In the genomic region with DNA sequence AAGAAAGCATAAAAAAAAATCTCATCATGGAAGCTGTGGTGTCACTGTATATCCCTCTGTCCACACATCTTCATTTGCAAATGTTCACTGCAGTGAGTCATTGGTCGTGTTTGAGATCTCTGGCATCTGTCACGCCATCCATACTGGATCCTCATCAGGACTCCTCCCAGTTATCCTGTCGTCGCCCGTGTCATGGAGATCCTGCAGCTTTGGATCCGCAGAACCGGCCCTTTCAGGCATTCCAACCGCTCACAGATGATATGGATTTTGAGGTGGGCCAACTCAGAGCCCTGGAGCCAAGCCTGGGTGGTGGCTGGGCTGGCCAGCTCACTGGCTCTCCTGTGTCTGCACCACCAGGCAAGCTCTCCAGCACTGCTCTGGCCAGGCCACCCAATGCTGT, we compare ENCODE assay signal across 21 mouse cellular contexts.
DNase-seq lines count a peak whose midpoint lies in the region; ATAC-seq lines count a peak whose summit lies in the region.
"Had no signal": no experiment of that assay in that cellular context is flagged by ENCODE, and none has a peak within 500 bp of the region (broad histone marks: within the 10 kb centered on the region; RNA-seq: fewer than 3 reads in every experiment).

No protein-coding gene starts in this region.

- peaks cover 13% of the 10 kb centered on the region for H3K4me1 ChIP-seq in hindbrain, embryonic 10.5 days (replicated peaks)
- H3K4me1 ChIP-seq in hindbrain, embryonic 13.5 days (replicated peaks) = peaks cover 12% of the 10 kb centered on the region; the same call in 1 of the 2 replicates
- H3K4me1 ChIP-seq in lung, embryonic 16.5 days (replicated peaks; ENCODE audit: control insufficient read depth, insufficient read depth, low read length) = peaks cover 6% of the 10 kb centered on the region; the same call in 1 of the 2 replicates
- H3K4me1 ChIP-seq in midbrain, embryonic 15.5 days = peaks cover 8% of the 10 kb centered on the region

- no peaks in the 10 kb centered on the region for H3K36me3 ChIP-seq in hindbrain, embryonic 10.5 days
- H3K36me3 ChIP-seq in hindbrain, embryonic 13.5 days = no peaks in the 10 kb centered on the region
- no peaks in the 10 kb centered on the region for H3K36me3 ChIP-seq in lung, embryonic 16.5 days (ENCODE audit: control insufficient read depth, insufficient read depth, low read length)
- no peaks in the 10 kb centered on the region for H3K36me3 ChIP-seq in midbrain, embryonic 15.5 days (replicated peaks)
- H3K36me3 ChIP-seq: embryonic facial prominence, embryonic 15.5 days; G1E; heart, embryonic 12.5 days; intestine, embryonic 15.5 days had no signal

- WGBS in hindbrain, embryonic 10.5 days = 76% methylated on average over 8 of the region's 8 CpGs
- 75% methylated on average over 8 of the region's 8 CpGs for WGBS in hindbrain, embryonic 13.5 days
- WGBS in lung, embryonic 16.5 days = 40% methylated on average over 8 of the region's 8 CpGs
- WGBS in midbrain, embryonic 15.5 days = 71% methylated on average over 8 of the region's 8 CpGs

- peaks cover 46% of the 10 kb centered on the region for H3K27me3 ChIP-seq in hindbrain, embryonic 10.5 days (ENCODE audit: insufficient read depth, poor library complexity, severe bottlenecking)
- peaks cover 33% of the 10 kb centered on the region for H3K27me3 ChIP-seq in hindbrain, embryonic 13.5 days
- H3K27me3 ChIP-seq in lung, embryonic 16.5 days (ENCODE audit: control insufficient read depth, insufficient read depth, low read depth, low read length) = peaks cover 4% of the 10 kb centered on the region
- H3K27me3 ChIP-seq in midbrain, embryonic 15.5 days (replicated peaks) = 0 out of 2 replicates have a peak, but pooled peaks cover 5% of the 10 kb centered on the region
- H3K27me3 ChIP-seq: intestine, embryonic 15.5 days had no signal

- ATAC-seq in hindbrain, embryonic 13.5 days (ENCODE audit: low FRiP score) = no peak
- peak; percentile 70 for ATAC-seq in lung, embryonic 16.5 days (ENCODE audit: low read depth)
- ATAC-seq in midbrain, embryonic 15.5 days (replicated peaks) = no peak
- ATAC-seq: CD4-positive, CD25-positive, alpha-beta regulatory T cell, adult 4 months; forebrain, embryonic 16.5 days; intestine, embryonic 15.5 days had no signal

- no peak overlapping the region for H3K9ac ChIP-seq in hindbrain, embryonic 13.5 days
- H3K9ac ChIP-seq in lung, embryonic 16.5 days (ENCODE audit: low read length) = no peak overlapping the region
- no peak overlapping the region for H3K9ac ChIP-seq in midbrain, embryonic 15.5 days
- H3K9ac ChIP-seq: embryonic facial prominence, embryonic 15.5 days; heart, embryonic 12.5 days; intestine, embryonic 15.5 days had no signal

- peak overlapping the region; percentile 35 for H3K27ac ChIP-seq in hindbrain, embryonic 10.5 days
- H3K27ac ChIP-seq in hindbrain, embryonic 13.5 days = no peak overlapping the region
- H3K27ac ChIP-seq in lung, embryonic 16.5 days (ENCODE audit: low read length) = no peak overlapping the region
- no peak overlapping the region for H3K27ac ChIP-seq in midbrain, embryonic 15.5 days
- H3K27ac ChIP-seq: embryonic facial prominence, embryonic 15.5 days; intestine, embryonic 15.5 days had no signal

- no peaks in the 10 kb centered on the region for H3K9me3 ChIP-seq in hindbrain, embryonic 10.5 days
- no peaks in the 10 kb centered on the region for H3K9me3 ChIP-seq in hindbrain, embryonic 13.5 days
- no peaks in the 10 kb centered on the region for H3K9me3 ChIP-seq in lung, embryonic 16.5 days (ENCODE audit: control insufficient read depth, low read length)
- H3K9me3 ChIP-seq in midbrain, embryonic 15.5 days = no peaks in the 10 kb centered on the region
- H3K9me3 ChIP-seq: embryonic facial prominence, embryonic 15.5 days; G1E; heart, embryonic 12.5 days; intestine, embryonic 15.5 days had no signal

- H3K4me2 ChIP-seq in hindbrain, embryonic 13.5 days = no peak overlapping the region
- no peak overlapping the region for H3K4me2 ChIP-seq in lung, embryonic 16.5 days (ENCODE audit: low read depth, low read length)
- no peak overlapping the region for H3K4me2 ChIP-seq in midbrain, embryonic 15.5 days
- H3K4me2 ChIP-seq: embryonic facial prominence, embryonic 15.5 days; heart, embryonic 12.5 days; intestine, embryonic 15.5 days had no signal

- DNase-seq in hindbrain, embryonic 10.5 days (ENCODE audit: low spot score) = no peak
- DNase-seq in lung, postnatal 36 days = no peak
- DNase-seq in 3134 (ENCODE audit: extremely low read depth, insufficient read length, low spot score) (peak; percentile 68), NIH3T3 (ENCODE audit: low read depth) (peak; percentile 72)
- no peak for DNase-seq in layer of hippocampus, adult 9-11 months
- DNase-seq: adrenal gland, postnatal 10 days; B cell, adult 2 months; cerebellum, adult 18-20 months; cerebellum, adult 9-11 months; embryo, embryonic 11 days; gastrocnemius, postnatal 10 days had no signal

- no peak overlapping the region for H3K4me3 ChIP-seq in hindbrain, embryonic 10.5 days
- H3K4me3 ChIP-seq in hindbrain, embryonic 13.5 days = no peak overlapping the region
- no peak overlapping the region for H3K4me3 ChIP-seq in lung, embryonic 16.5 days (ENCODE audit: low read length)
- no peak overlapping the region for H3K4me3 ChIP-seq in midbrain, embryonic 15.5 days
- H3K4me3 ChIP-seq: embryonic facial prominence, embryonic 15.5 days; erythroblast, embryonic 14.5 days; heart, embryonic 12.5 days; intestine, embryonic 15.5 days had no signal

Comparison
In these comparisons a context has a peak if more than half of its experiments do, and no peak if none do; other contexts are left out.
1. DNase-seq: peak in 3134 (single experiment) and NIH3T3 (single experiment); none in hindbrain, embryonic 10.5 days (single experiment), lung, postnatal 36 days (single experiment) and layer of hippocampus, adult 9-11 months (single experiment).